In the genomic region with DNA sequence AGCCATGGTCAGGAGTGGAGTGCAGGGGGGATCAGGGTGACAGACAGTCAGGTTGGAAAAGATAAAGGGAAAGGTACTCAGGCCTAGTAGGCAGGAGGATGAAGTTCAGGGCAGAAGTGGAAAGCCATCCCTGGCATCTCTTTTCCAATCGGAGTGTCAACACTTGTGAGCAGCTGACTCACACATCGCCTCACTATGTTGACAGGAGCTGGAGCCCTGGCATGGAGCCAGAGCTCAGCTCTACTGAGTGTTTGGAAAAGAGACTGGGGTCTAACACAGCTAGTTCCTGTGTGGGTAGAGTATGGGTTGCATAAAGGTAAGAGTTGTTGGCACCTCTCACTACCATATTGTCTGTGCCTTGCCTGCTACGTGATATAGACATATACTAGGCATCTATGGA, we compare ENCODE assay signal across 9 mouse cellular contexts. TPM values are rescaled to one million over a fixed set of nuclear protein-coding genes. Genes with fewer than 3 reads are reported as not detected.
A peak's percentile ranks its signal among the peaks of the same experiment; 100 is the strongest.
DNase-seq lines count a peak whose midpoint lies in the region; ATAC-seq lines count a peak whose summit lies in the region.
"Had no signal": no experiment of that assay in that cellular context is flagged by ENCODE, and none has a peak within 500 bp of the region (broad histone marks: within the 10 kb centered on the region; RNA-seq: fewer than 3 reads in every experiment).

No protein-coding gene starts in this region.

- DNase-seq in adrenal gland, postnatal 14 days, result peak; percentile 12
- DNase-seq in adrenal gland, adult 18-20 months (ENCODE audit: low spot score in 2 of 2), result no peak
- peak; percentile 18 for DNase-seq in kidney, postnatal 14 days
- DNase-seq in kidney, adult 9 months, result no peak
- peak; percentile 73 to 74 for DNase-seq in heart, postnatal 10 days
- DNase-seq in lung, postnatal 4 days, result peak; percentile 49 to 72
- no peak for DNase-seq in layer of hippocampus, postnatal 14 days (ENCODE audit: low spot score in 2 of 2)

- ATAC-seq in erythroid progenitor cell, adult 5-6 weeks (replicated peaks; ENCODE audit: low FRiP score, poor library complexity, severe bottlenecking), result no peak
- ATAC-seq: activated CD4-positive, CD25-positive, alpha-beta regulatory T cell, adult 4 months had no signal

- intact Hi-C loops in heart, postnatal 10 days (cut with DNase I), result no loop called here

RNA-seq across cellular contexts. Expression of a gene that starts 38.4 kb away (rescaled TPM):
- 3.9 and 5.7 TPM in 2 replicates for total RNA-seq in adrenal gland, postnatal 14 days (2021)
- total RNA-seq in adrenal gland, adult 18-20 months (2021), result 1 to 10 TPM; 1.2 to 1.4 TPM
- 10 to 100 TPM in 1 of 2 experiments, 1 to 10 TPM in 1; 7.4 to 11.4 TPM for total RNA-seq in heart, postnatal 10 days (2021)
- 0.72 and 0.84 TPM in 2 replicates for total RNA-seq in erythroid progenitor cell, adult 5-6 weeks (2015; ENCODE audit: low replicate concordance)
- total RNA-seq in erythroid progenitor cell, adult 5-6 weeks (2017; ENCODE audit: low replicate concordance), result 0.39 and 3.3 TPM in 2 replicates
- 10 to 100 TPM; 29.8 to 30.1 TPM for total RNA-seq in layer of hippocampus, postnatal 14 days (2021)

Comparison
In these comparisons a context has a peak if more than half of its experiments do, and no peak if none do; other contexts are left out.
1. DNase-seq: peak in adrenal gland, postnatal 14 days (single experiment), kidney, postnatal 14 days (single experiment), heart, postnatal 10 days (2 of 2) and lung, postnatal 4 days (2 of 2); none in adrenal gland, adult 18-20 months (0 of 2), kidney, adult 9 months (single experiment) and layer of hippocampus, postnatal 14 days (0 of 2).